Mouse (Mus musculus): ENCODE data around the gene Tcl1b5.
"Not testable (repeated sequence)": the region's sequence is repeated elsewhere in the genome, so short reads cannot be mapped to it uniquely, and the experiment has no call there.

Gene Tcl1b5

DNA sequence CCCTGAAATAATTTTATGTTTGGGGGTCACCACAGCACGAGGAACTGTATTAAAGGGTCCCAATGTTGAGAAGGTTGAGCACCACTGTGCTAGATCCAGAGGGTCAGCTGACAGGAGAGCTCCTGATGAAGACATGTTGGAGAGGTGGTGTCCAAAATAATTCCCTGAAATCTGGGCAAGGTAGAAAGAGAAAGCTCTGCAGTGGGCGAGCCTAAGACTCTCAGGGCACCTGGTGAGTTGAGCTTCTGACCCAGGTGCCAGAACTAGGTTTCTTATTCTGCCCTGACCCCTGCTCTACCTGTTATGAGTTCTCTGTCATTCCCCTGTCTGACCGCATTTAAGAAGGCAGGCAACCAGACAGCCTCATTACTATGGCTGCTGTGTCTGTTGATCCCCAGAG is at the start of gene Tcl1b5:
Tcl1b5 (plus strand) TSS at position 301 of the 400 bp plus-strand sequence.
- DNase-seq (ENCODE audit: low read depth, low spot score): not testable (repeated sequence)

DNA sequence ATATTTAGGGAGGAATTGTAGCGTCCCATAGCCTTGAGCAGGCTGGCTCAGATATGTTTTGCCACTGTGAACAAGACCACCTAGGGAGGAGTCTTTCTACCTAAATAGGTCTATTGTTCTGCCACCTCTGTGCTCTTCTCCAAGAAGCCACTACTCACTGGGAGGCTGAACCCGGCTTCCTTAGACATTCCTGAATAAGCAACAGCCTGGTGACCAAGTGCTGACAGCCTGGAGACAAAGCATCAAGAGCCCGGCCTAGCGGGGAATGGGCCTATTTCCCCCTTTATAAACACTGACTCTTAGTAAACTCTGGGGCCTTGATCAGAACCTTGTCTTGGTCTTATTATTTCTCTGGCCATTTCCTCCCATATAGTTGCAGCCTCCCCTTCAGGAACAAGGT is 49.6 kb upstream of the Tcl1b5 start:
- no peak for DNase-seq (ENCODE audit: low read depth, low spot score)

DNA sequence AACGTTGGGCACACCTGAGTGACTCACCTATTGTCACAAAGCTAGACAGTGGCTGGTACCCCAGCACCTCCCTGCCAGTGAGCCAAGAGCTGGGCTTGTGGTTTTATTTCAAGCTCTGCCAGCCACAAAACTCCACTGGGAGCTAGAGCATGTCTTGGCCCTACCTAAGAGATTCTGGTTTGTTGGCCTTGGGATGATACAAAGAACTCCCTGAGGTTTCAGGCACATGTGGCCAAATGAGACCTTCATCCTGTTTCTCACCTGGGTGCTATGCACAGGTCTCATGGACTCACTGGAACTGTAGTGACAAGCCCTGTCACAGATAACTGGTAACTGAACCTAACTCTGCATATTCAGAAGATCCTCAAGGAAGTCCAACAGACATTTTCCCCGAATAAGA is 48.5 kb upstream of the Tcl1b5 start:
- no peak for DNase-seq (ENCODE audit: low read depth, low spot score)

DNA sequence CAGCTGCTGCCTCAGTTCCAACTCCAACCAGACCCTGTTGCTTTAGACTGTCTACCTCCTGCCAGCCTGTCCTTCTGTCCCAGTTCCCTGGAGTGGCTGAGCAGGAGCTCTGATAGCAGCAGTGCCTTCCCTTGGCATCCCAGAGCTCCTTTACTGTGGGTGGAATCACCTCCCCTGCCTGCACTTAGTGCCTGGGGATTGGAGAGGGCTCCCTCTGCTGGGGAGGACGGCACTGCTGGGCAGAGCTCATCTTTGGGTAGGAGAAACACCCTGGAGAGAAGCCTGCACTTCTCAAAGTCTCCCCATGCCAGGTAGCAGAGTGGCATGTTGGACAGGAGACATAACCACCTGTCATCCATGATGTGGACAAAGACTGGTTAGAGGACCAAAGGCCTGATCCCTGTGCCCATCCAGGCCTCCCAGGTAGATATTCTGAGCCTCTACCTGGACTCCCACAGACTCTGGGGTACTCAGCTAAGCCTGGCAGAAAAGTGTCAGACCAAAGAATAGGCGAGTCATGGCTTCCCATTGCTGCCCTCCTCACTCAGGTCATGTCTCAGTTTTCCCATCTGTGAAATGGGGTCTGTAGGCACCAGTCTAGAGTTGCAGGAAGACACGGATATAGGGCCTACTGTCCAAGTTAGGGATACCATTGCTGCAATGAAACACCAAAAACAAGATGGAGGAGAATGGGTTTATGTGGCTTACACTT is 46.5 kb upstream of the Tcl1b5 start:
- DNase-seq (ENCODE audit: low read depth, low spot score): not testable (repeated sequence)

DNA sequence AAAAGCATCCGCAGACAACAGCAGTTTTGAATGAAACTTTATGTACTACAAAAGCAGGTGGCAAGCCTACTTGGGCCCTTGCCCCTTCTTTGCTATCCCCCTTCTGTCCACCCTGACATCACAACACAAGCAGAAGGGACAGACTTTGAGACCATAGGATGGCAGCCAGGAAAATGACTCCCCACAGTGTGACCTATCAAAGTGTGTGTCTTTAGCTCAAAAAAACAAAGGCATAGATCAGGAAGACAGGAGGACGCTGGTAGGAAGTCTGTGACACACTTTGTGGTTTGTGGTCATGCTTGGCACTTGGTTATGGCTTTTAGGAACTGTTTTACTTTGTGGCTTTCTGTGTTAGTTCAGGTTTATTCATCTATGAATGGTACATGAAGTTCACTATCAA is 42.0 kb upstream of the Tcl1b5 start:
- DNase-seq (ENCODE audit: low read depth, low spot score): not testable (repeated sequence)

DNA sequence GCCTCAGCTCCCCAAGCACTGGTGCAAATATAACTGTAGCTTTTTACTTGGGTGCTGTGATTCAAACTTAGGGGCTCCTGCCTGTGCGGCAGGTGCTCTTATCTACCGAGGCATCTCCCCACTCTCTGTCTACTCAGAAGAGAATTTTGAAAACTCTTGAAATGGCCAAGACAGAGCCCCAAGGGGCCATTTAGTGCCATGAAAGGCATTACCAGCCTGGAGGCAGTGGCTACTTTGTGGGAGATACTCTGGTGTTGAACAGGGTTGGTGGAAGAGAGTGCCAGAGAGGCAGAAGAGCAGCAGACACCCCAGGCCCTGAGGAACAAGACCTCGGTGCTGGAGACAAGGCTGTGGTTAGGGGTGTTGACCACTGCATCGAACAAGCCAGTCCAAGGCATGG is 41.3 kb upstream of the Tcl1b5 start:
- DNase-seq (ENCODE audit: low read depth, low spot score): not testable (repeated sequence)

DNA sequence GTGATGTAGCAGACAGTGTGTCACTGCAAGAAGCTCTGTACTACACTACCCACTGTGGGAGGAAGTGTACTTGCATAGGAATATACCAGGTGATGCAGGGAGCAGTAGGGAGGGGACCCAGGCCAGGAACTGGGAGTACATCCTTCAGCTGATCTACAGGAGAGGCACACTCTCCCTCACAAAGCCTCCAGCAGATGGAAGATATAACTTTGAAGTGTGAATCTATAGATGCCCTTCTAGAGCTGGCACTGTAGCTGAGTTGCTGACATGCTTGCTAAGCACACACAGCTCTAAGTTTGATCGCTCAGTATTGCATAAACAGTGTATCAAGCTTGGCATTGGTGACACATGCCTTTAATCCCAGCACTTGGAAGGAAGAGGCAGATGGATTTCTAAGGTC is 38.4 kb upstream of the Tcl1b5 start:
- not testable (repeated sequence) for DNase-seq (ENCODE audit: low read depth, low spot score)

DNA sequence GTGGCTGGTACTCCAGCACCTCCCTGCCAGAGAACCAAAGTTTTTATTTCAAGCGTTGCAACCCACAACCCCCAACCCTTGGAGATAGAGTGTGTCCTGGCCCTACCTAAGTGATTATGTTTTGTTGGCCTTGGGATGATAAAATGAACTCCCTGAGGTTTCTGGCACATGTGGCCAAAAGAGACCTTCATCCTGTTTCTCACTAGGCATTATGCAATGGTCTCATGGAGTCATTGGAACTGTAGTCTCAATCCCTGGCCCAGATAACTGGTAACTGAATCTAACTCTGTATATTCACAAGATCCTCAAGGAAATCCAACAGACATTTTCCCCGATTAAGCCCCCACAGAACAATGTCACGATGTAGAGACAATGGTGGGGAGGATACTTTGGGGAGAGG is 33.0 kb upstream of the Tcl1b5 start:
- DNase-seq (ENCODE audit: low read depth, low spot score): no peak

DNA sequence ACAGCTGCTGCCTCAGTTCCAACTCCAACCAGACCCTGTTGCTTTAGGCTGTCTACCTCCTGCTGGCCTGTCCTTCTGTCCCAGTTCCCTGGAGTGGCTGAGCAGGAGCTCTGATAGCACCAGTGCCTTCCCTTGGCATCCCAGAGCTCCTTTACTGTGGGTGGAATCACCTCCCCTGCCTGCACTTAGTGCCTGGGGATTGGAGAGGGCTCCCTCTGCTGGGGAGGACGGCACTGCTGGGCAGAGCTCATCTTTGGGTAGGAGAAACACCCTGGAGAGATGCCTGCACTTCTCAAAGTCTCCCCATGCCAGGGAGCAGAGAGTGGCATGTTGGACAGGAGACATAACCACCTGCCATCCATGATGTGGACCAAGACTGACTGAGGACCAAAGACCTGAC is 31.2 kb upstream of the Tcl1b5 start:
- not testable (repeated sequence) for DNase-seq (ENCODE audit: low read depth, low spot score)

DNA sequence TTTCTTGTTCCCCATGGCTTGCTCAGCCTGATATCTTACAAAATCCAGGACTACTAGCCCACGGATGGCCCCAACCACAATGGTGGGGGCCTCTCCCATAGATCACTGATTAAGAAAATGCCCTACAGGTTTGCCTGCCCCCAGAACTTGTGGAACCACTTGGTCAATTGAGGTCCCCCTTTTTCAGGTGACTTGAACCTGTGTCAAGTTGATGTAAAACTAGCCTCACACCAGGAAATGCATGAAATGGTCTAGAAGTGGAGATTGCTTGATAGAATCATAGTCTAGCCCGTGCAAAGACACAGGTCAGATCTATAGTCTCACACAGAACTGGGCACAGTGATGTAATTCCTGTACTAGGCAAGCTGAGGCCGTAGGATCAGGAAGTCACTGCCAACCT is 30.4 kb upstream of the Tcl1b5 start, which contains the start of gene Tcl1b2:
Tcl1b2 (plus strand) TSS at position 301 of the 400 bp plus-strand sequence.
- no peak for DNase-seq (ENCODE audit: low read depth, low spot score)

DNA sequence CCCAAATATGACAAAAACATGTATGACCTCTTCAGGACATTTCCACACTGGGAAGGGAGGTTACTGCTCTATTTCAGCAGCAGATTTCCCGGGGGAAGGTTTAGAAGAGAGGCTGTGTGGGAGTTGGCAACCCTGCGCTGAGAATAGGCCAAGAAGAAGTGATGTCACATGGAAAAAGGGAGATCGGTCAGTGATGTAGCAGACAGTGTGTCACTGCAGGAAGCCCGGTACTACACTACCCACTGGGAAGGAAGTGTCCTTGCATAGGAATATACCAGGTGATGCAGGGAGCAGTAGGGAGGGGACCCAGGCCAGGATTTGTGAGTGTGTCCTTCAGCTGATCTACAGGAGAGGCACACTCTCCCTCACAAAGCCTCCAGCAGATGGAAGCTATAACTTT is 20.9 kb upstream of the Tcl1b5 start:
- not testable (repeated sequence) for DNase-seq (ENCODE audit: low read depth, low spot score)

DNA sequence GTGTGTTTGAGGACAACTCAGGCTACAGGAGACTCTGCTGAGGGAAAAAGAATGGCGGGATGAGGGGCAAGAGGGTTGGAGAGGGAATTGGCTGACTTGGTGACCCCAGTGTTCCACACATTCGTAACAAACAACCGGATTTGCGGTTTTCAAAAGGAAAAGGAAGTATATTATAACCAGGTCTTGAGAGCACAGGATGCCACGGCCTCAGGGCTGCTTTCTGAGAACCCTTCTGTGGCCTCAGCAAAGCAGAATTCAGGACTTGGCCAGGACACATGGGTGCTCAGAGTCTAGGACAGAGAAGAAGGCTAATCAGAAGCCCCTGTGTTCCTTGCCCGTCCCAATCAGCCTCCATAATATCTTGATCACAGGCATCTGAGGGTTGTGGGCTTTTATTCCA is 17.3 kb upstream of the Tcl1b5 start:
- DNase-seq (ENCODE audit: low read depth, low spot score): no peak

DNA sequence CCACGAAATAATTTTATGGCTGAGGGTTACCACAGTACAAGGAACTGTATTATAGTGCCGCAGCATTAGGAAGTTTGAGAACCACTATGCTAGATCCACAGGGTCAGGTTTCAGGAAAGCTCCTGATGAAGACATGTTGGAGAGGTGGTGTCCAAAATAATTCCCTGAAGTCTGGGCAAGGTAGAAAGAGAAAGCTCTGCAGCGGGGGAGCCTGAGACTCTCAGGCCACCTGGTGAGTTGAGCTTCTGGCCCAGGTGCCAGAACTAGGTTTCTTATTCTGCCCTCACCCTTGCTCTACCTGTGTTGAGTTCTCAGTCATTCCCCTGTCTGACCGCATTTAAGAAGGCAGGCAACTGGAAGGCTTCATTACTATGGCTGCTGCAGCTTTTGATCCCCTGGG is 16.8 kb upstream of the Tcl1b5 start, which contains the start of gene Tcl1b1:
Tcl1b1 (plus strand) TSS at position 301 of the 400 bp plus-strand sequence.
- DNase-seq (ENCODE audit: low read depth, low spot score): no peak

DNA sequence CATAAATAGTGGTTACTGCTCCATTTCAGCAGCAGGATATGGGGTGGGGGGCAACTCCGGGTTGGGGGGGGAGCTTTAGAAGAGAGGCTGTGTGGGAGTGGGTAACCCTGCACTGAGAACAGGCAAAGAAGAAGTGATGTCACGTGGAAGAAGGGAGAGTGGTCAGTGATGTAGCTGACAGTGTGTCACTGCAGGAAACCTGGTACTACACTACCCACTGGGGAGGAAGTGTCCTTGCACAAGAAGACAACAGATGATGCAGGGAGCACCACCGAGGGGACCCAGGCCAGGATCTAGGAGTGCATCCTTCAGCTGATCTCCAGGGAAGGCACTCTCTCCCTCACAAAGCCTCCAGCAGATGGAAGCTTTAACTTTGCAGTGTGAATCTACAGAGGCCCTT is 9.4 kb upstream of the Tcl1b5 start:
- DNase-seq (ENCODE audit: low read depth, low spot score): no peak

DNA sequence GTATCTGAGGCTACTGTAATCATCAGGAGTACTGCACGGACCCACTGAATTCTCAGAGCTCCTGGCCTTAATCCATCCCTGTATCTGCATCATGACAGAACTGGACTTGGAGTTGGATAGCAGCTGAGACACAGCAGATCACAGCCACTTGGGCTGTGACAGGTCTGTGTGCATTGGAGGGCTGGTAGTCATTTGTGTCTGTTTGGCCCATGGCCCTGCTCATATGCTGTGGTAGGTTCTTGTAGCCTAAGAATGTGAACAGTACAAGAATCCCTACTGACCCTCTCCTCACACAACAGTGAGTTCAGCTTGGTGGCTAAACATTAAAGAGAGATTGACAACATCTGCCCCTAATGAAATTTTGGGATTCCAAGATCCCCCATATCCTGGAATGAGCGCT is 2.8 kb upstream of the Tcl1b5 start:
- DNase-seq (ENCODE audit: low read depth, low spot score): no peak

DNA sequence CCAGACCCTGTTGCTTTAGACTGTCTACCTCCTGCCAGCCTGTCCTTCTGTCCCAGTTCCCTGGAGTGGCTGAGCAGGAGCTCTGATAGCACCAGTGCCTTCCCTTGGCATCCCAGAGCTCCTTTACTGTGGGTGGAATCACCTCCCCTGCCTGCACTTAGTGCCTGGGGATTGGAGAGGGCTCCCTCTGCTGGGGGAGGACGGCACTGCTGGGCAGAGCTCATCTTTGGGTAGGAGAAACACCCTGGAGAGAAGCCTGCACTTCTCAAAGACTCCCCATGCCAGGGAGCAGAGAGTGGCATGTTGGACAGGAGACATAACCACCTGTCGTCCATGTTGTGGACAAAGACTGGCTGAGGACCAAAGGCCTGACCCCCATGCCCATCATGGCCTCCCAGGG is 1.8 kb upstream of the Tcl1b5 start:
- DNase-seq (ENCODE audit: low read depth, low spot score): not testable (repeated sequence)

DNA sequence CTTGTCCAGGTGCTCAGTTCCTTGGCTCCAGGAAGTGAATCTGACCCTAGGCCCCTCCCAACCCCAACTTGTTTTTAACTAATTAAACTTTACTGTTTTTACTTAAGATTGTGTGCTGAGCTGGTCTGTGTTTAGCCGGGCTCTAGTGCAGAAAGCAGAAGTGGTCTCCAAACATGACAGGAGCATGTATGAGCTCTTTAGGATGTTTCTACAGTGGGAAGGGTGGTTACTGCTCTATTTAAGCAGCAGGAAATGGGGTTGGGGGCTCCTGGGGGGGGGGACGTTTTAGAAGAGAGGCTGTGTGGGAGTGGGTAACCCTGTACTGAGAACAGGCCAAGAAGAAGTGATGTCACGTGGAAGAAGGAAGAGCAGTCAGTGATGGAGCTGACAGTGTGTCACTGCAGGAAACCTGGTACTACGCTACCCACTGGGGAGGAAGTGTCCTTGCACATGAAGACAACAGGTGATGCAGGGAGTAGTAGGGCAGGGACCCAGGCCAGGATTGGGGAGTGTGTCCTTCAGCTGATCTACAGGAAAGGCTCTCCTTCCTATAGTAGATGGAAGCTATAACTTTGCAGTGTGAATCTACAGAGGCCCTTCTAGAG is 5.0 kb downstream of the Tcl1b5 start:
- DNase-seq (ENCODE audit: low read depth, low spot score): not testable (repeated sequence)

DNA sequence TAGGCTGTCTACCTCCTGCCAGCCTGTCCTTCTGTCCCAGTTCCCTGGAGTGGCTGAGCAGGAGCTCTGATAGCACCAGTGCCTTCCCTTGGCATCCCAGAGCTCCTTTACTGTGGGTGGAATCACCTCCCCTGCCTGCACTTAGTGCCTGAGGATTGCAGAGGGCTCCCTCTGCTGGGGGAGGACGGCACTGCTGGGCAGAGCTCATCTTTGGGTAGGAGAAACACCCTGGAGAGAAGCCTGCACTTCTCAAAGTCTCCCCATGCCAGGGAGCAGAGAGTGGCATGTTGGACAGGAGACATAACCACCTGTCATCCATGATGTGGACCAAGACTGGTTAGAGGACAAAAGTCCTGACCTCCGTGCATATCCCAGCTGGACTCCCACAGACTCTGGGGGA is 12.8 kb downstream of the Tcl1b5 start:
- not testable (repeated sequence) for DNase-seq (ENCODE audit: low read depth, low spot score)

DNA sequence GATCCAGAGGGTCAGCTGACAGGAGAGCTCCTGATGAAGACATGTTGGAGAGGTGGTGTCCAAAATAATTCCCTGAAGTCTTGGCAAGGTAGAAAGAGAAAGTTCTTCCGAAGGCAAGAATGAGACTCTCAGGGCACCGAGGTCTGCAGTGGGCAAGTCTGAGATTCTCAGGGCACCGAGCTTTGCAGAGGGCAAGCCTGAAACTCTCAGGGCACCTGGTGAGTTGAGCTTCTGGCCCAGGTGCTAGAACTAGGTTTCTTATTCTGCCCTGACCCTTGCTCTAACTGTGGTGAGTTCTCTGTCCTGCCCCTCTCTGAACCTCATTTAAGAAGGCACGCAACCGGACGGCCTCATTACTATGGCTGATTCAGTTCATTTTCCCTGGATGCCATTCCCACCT is 14.6 kb downstream of the Tcl1b5 start, which contains the start of gene Tcl1b3:
Tcl1b3 (plus strand) TSS at position 301 of the 400 bp plus-strand sequence.
- not testable (repeated sequence) for DNase-seq (ENCODE audit: low read depth, low spot score)

DNA sequence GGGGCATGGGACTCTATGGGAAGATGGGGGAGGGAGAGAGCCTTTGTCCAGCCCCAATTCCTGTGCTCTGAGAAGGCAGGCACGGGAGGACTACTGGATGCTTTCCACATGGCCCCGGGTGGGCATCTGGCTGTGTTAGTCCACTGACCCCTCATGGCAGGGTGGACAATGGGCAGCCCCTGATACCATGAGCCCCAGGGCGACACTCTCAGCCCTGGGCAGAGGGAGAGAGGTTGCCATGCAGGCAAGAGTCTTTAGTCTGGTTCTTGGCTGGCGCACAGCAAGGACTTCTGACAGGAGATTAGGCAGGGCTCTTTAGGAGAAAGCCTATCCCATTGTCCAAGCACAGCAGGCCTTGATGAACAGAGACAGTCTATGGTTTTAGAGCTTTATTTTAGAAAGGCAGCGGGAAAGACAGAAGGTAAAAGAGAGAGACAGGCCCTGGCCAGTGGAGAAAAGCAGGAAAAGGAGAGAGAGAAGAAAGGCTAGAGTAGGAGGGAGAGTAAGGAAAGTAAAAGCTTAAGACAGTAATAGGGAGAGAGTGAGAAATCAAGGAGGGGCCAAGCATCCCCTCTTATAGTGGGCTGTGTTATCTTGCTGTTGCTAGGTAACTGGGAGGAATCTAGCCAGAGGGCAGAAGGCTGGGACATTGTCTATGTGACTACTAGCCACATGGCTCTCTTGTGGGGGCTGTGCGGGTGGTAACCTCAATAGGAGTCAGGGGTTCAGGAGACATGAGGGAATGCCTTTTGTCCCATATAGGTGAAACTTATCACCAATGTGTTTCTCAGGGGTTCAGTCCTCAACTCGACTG is 23.7 kb downstream of the Tcl1b5 start:
- not testable (repeated sequence) for DNase-seq (ENCODE audit: low read depth, low spot score)

DNA sequence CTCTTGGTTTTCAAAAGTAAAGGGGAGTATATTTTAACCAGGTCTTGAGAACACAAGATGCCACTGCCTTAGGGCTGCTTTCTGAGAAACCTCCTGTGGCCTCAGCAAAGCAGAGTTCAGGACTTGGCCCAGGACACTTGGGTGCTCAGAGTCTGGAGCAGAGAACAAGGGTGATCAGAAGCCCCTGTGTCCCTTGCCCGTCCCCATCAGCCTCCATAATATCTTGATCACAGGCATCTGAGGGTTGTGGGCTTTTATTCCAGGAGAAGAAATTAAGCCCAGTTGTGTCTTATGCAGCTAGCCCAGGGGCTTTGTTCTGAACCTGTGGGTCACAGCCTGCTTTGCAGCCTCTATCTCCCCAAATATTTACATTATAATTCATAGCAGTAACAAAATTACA is 25.5 kb downstream of the Tcl1b5 start, which contains the start of gene Tcl1b4:
Tcl1b4 (plus strand) TSS at position 301 of the 400 bp plus-strand sequence.
- not testable (repeated sequence) for DNase-seq (ENCODE audit: low read depth, low spot score)

DNA sequence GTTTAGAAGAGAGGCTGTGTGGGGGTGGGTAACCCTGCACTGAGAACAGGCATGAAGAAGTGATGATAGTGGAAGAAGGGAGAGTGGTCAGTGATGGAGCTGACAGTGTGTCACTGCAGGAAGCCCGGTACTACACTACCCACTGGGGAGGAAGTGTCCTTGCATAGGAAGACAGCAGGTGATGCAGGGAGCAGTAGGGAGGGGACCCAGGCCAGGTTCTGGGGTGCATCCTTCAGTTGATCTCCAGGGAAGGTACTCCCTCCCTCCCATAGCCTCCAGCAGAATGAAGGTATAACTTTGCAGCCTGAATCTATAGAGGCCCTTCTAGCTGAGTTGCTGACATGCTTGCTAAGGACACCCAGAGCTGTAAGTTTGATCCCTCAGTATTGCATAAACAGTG is 30.9 kb downstream of the Tcl1b5 start:
- DNase-seq (ENCODE audit: low read depth, low spot score): no peak

All from embryo, embryonic 11.5 days (tissue).